Mouse (Mus musculus): Measurements from ENCODE around the gene Rad23b. TPM values are rescaled to one million over a fixed set of nuclear protein-coding genes. Genes with fewer than 3 reads are reported as not detected.

Rad23b gene
- total RNA-seq, 2 experiments from 2014 or later, result 203 to 211 TPM

Other genes with a start within 250 kb of the Rad23b start
- gene Klf4, start 182.4 kb downstream of the Rad23b start, total RNA-seq (2021), result 1 to 10 TPM; 5.6 to 6.8 TPM

Data from layer of hippocampus, postnatal 10 days (tissue).